In genomic region chr19:60466953-60467570, GRCm38 (mm10) we compare ENCODE assay signal across 7 mouse cellular contexts. TPM values are rescaled to one million over a fixed set of nuclear protein-coding genes. Genes with fewer than 3 reads are reported as not detected.
A peak's percentile ranks its signal among the peaks of the same experiment; 100 is the strongest.
DNase-seq lines count a peak whose midpoint lies in the region; ATAC-seq and TF ChIP-seq lines count a peak whose summit lies in the region.

No protein-coding gene starts in this region.

- peaks cover 30% of the 10 kb centered on the region for H3K27me3 ChIP-seq in intestine, embryonic 15.5 days (replicated peaks)
- peaks cover 59% of the 10 kb centered on the region for H3K27me3 ChIP-seq in limb, embryonic 10.5 days (ENCODE audit: low read depth, poor library complexity, severe bottlenecking)
- peaks cover 36% of the 10 kb centered on the region for H3K27me3 ChIP-seq in midbrain, embryonic 11.5 days (ENCODE audit: control insufficient read depth, insufficient read depth, low read length)
- peaks cover 13% of the 10 kb centered on the region for H3K27me3 ChIP-seq in small intestine, adult 2 months (ENCODE audit: control insufficient read depth, insufficient read depth, low read length)

- H3K27ac ChIP-seq in intestine, embryonic 15.5 days = no peak overlapping the region
- no peak overlapping the region for H3K27ac ChIP-seq in limb, embryonic 10.5 days
- no peak overlapping the region for H3K27ac ChIP-seq in midbrain, embryonic 11.5 days (ENCODE audit: low read depth, low read length)
- no peak overlapping the region for H3K27ac ChIP-seq in small intestine, adult 2 months (ENCODE audit: insufficient read depth, low read depth, low read length)

- H3K36me3 ChIP-seq in intestine, embryonic 15.5 days = no peaks in the 10 kb centered on the region
- H3K36me3 ChIP-seq in limb, embryonic 10.5 days = no peaks in the 10 kb centered on the region
- H3K36me3 ChIP-seq in midbrain, embryonic 11.5 days (ENCODE audit: control insufficient read depth, insufficient read depth, low read length) = no peaks in the 10 kb centered on the region
- H3K36me3 ChIP-seq in small intestine, adult 2 months (ENCODE audit: control insufficient read depth, insufficient read depth, low read length) = no peaks in the 10 kb centered on the region

- no peaks in the 10 kb centered on the region for H3K9me3 ChIP-seq in intestine, embryonic 15.5 days
- H3K9me3 ChIP-seq in limb, embryonic 10.5 days (replicated peaks) = no peaks in the 10 kb centered on the region
- H3K9me3 ChIP-seq in midbrain, embryonic 11.5 days (ENCODE audit: control insufficient read depth, low read length) = no peaks in the 10 kb centered on the region

- peak; percentile 78 for ATAC-seq in intestine, embryonic 15.5 days
- ATAC-seq in midbrain, embryonic 11.5 days (ENCODE audit: low FRiP score) = peak; percentile 91

- no peak overlapping the region for H3K9ac ChIP-seq in intestine, embryonic 15.5 days
- H3K9ac ChIP-seq in midbrain, embryonic 11.5 days (ENCODE audit: low read length) = peak overlapping the region; percentile 20

- WGBS in intestine, embryonic 15.5 days = 3% methylated on average over 41 of the region's 41 CpGs
- 3% methylated on average over 41 of the region's 41 CpGs for WGBS in limb, embryonic 10.5 days
- 2% methylated on average over 41 of the region's 41 CpGs for WGBS in midbrain, embryonic 11.5 days
- WGBS in small intestine, adult 2 months = 5% methylated on average over 41 of the region's 41 CpGs

- H3K4me3 ChIP-seq in intestine, embryonic 15.5 days (replicated peaks) = peak overlapping the region; percentile 28
- H3K4me3 ChIP-seq in limb, embryonic 10.5 days = peak overlapping the region; percentile 42
- H3K4me3 ChIP-seq in midbrain, embryonic 11.5 days (ENCODE audit: low read depth, low read length) = peak overlapping the region; percentile 32
- peak overlapping the region; percentile 29 for H3K4me3 ChIP-seq in small intestine, adult 2 months (ENCODE audit: low read depth, low read length)

- DNase-seq in adrenal gland, adult 2 months = peak; percentile 76
- DNase-seq in cerebellum, postnatal 4 days (ENCODE audit: low spot score in 2 of 2) = peak; percentile 47 to 77
- peak; percentile 59 for DNase-seq in gastrocnemius, postnatal 10 days
- peak; percentile 75 for DNase-seq in limb, embryonic 10.5 days (ENCODE audit: low spot score)
- DNase-seq in midbrain, embryonic 11.5 days (ENCODE audit: low spot score, missing footprints) = peak; percentile 97

- peak overlapping the region; percentile 55 for H3K4me2 ChIP-seq in intestine, embryonic 15.5 days (replicated peaks)
- peak overlapping the region; percentile 61 for H3K4me2 ChIP-seq in midbrain, embryonic 11.5 days

- H3K4me1 ChIP-seq in intestine, embryonic 15.5 days (replicated peaks) = peaks cover 11% of the 10 kb centered on the region
- peaks cover 22% of the 10 kb centered on the region for H3K4me1 ChIP-seq in limb, embryonic 10.5 days
- peaks cover 13% of the 10 kb centered on the region for H3K4me1 ChIP-seq in midbrain, embryonic 11.5 days (ENCODE audit: control insufficient read depth, insufficient read depth, low read length)
- H3K4me1 ChIP-seq in small intestine, adult 2 months (ENCODE audit: control insufficient read depth, insufficient read depth, insufficient read length, low read length) = peaks cover 6% of the 10 kb centered on the region; the same call in 1 of the 2 replicates

- TF ChIP-seq POLR2A in small intestine, adult 2 months (IDR thresholded peaks at IDR 0.05; ENCODE audit: low read depth, low read length) = no peak

- TF ChIP-seq CTCF in small intestine, adult 2 months (IDR thresholded peaks at IDR 0.05; ENCODE audit: extremely low read depth, insufficient read length, insufficient replicate concordance, low read depth, low read length) = peak; percentile 56; the same call in 1 of the 2 replicates

RNA-seq across cellular contexts. Expression of gene Prlhr, which starts 1.0 kb away (rescaled TPM):
- total RNA-seq in adrenal gland, adult 2 months (2021) = 1 to 10 TPM in 1 of 2 experiments, under 1 TPM in 1; 0.41 to 1.2 TPM
- polyA plus RNA-seq in adrenal gland, adult 2 months (2012; rRNA removed) = 1.4 and 1.5 TPM in 2 replicates
- total RNA-seq in gastrocnemius, postnatal 10 days (2021) = not detected
- polyA plus RNA-seq in intestine, embryonic 15.5 days (2015; fragmentation: Nextera tagmentation; extraction: Ambion mirVana) = not detected in 2 replicates
- polyA plus RNA-seq in limb, embryonic 10.5 days (2016; fragmentation: Nextera tagmentation; extraction: Ambion mirVana) = not detected in 2 replicates
- not detected in 2 replicates for polyA plus RNA-seq in midbrain, embryonic 11.5 days (2014; fragmentation: Nextera tagmentation; extraction: Ambion mirVana)
- not detected in 2 replicates for polyA plus RNA-seq in small intestine, adult 2 months (2012; rRNA removed)
